Mouse (Mus musculus) liver, adult 10 weeks (tissue): ENCODE data around the gene Olfr48. TPM values are rescaled to one million over a fixed set of nuclear protein-coding genes. Genes with fewer than 3 reads are reported as not detected.

Source experiments
- polyA plus RNA-seq: library from polyadenylated mRNA; stranded (reverse); fragments of 350-450 nt; fragmentation: Illumina TruSeq; extraction: RNeasy Lipid Tissue Mini Kit (QIAGEN cat#74804); gene quantifications from one replicate; pipeline ENCODE4 v1.2.3, GENCODE M21; 2014; ENCODE audit warnings: low read depth, low replicate concordance

The Olfr48 gene
- not detected for polyA plus RNA-seq

DNA sequence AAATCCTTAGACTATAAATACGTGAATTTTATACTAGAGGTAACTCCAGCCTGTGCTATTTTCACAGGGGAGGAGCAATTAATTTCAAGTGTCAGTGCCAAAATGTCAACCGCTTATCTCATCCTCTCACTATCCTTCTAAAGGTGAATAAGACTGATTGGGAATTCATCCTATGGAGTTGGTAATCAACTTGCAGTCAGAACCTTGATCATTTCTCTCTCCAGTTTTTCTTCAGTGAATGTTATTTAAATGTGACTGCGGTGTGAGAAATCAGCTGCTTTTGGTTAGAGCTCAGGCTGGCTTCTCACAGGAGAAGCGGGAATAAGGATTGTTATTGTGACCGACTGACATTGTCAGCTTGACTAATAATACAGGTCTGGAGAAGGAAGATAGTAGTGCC is at the start of gene Olfr48:
Gene Olfr48 (minus strand): TSS at position 101 of the 400 bp plus-strand sequence.

DNA sequence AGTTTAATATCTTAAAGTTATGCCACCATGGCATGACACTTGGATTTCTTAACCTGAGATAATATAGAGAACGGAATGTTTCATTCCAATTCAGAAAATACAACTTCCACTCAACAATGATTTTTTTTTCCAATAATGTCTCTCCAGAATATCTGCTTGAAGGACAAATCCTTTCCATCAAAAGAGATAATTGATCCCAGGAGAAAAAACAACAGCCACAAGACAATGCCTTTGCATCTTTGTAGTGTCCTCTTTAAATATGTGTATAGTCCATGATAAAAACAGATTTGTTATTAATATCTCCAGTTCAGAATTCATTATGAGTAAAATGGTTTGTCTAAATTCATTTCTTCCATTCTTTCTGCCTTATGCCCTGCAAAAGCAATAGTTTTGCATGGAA is 30.1 kb upstream of the Olfr48 start, which contains the start of gene Olfr1257:
Gene Olfr1257 (plus strand): TSS at position 301 of the 400 bp plus-strand sequence.

DNA sequence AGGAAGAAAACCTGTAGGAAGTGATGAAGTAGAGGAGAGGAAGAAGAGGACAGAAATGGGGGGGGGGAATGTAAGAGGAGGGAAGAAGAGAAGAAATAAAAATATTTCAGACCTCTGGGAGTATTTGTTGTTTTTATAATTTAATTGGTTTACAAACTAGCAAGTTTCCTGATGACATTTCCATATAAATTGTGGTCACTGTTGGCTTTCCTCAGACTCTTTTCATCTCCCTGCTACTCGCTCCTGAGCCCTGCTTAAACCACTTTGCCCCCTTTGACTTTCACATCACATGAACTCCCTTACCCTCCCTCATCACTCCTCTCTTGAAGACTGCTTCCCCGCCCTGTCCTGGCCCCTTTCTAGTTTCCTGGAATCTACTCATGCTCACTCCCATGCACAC is 6.5 kb downstream of the Olfr48 start, which contains the start of gene Olfr1256:
Gene Olfr1256 (minus strand): TSS at position 101 of the 400 bp plus-strand sequence.

GRCm38 (mm10) chr2:89811751-89812150 is 36.3 kb downstream of the Olfr48 start, which contains the start of gene Olfr1255:
Olfr1255 (plus strand) TSS chr2:89812051.

GRCm38 (mm10) chr2:89793519-89793918 is 54.5 kb downstream of the Olfr48 start, which contains the start of gene Olfr1254:
Olfr1254 (minus strand) TSS chr2:89793619.

Other genes with a start within 250 kb of the Olfr48 start
- not detected for gene Olfr1247, start 234.1 kb downstream of the Olfr48 start, polyA plus RNA-seq
- gene Olfr1248, start 230.0 kb downstream of the Olfr48 start, polyA plus RNA-seq, result not detected
- gene Olfr1249, start 213.2 kb downstream of the Olfr48 start, polyA plus RNA-seq, result not detected
- gene Olfr1250, start 186.7 kb downstream of the Olfr48 start, polyA plus RNA-seq, result not detected
- gene Olfr1251, start 176.3 kb downstream of the Olfr48 start, polyA plus RNA-seq, result not detected
- gene Olfr1252, start 123.2 kb downstream of the Olfr48 start, polyA plus RNA-seq, result not detected
- not detected for gene Olfr1253, start 91.1 kb downstream of the Olfr48 start, polyA plus RNA-seq
- gene Olfr1254, start 54.6 kb downstream of the Olfr48 start, polyA plus RNA-seq, result not detected
- not detected for gene Olfr1255, start 36.2 kb downstream of the Olfr48 start, polyA plus RNA-seq
- not detected for gene Olfr1256, start 6.7 kb downstream of the Olfr48 start, polyA plus RNA-seq
- gene Olfr1257, start 30.2 kb upstream of the Olfr48 start, polyA plus RNA-seq, result not detected
- gene Olfr1258, start 79.1 kb upstream of the Olfr48 start, polyA plus RNA-seq, result not detected
- gene Olfr1259, start 100.5 kb upstream of the Olfr48 start, polyA plus RNA-seq, result not detected
- not detected for gene Olfr1260, start 126.1 kb upstream of the Olfr48 start, polyA plus RNA-seq
- gene Olfr1261, start 143.0 kb upstream of the Olfr48 start, polyA plus RNA-seq, result not detected
- not detected for gene Olfr1262, start 151.9 kb upstream of the Olfr48 start, polyA plus RNA-seq
- gene Olfr1263, start 163.9 kb upstream of the Olfr48 start, polyA plus RNA-seq, result not detected
- gene Olfr1264, start 177.4 kb upstream of the Olfr48 start, polyA plus RNA-seq, result not detected
- not detected for gene Olfr1265, start 187.1 kb upstream of the Olfr48 start, polyA plus RNA-seq
- gene Olfr140, start 215.4 kb upstream of the Olfr48 start, polyA plus RNA-seq, result not detected